Comparison of ENCODE assay signal across 8 mouse cellular contexts in the genomic region with DNA sequence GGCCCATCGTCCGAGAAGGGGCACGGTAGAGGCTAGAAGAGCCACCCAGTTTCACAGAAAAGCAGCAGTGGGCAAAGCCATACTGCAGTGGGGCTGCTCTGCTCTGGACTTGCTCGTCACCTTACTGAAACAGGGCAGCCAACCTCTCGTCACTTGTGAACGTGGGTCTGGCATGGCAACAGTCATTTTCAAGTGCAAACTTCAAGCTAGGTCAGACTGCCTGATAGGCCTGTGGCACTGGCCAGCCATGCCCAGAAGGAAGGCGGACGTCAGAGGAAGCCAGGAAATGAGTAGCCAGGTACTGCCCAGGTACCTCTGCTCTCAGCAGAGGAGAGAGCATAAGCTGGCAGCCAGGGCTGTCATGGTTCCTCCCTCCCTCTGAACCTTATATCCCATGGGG. TPM values are rescaled to one million over a fixed set of nuclear protein-coding genes. Genes with fewer than 3 reads are reported as not detected.
DNase-seq lines count a peak whose midpoint lies in the region; ATAC-seq and TF ChIP-seq lines count a peak whose summit lies in the region.
"Had no signal": no experiment of that assay in that cellular context is flagged by ENCODE, and none has a peak within 500 bp of the region (broad histone marks: within the 10 kb centered on the region; RNA-seq: fewer than 3 reads in every experiment).

No protein-coding gene starts in this region.

- no peak for DNase-seq in lung, embryonic 14.5 days
- no peak for DNase-seq in lung, postnatal 25 days (ENCODE audit: low spot score)
- peak; percentile 63 to 68 for DNase-seq in heart, postnatal 10 days
- DNase-seq in kidney, postnatal 14 days = peak; percentile 41
- no peak for DNase-seq in gastrocnemius, postnatal 36 days
- DNase-seq in layer of hippocampus, adult 18-20 months (ENCODE audit: low spot score in 2 of 2) = no peak
- DNase-seq: thymus, postnatal 25 days had no signal

- H3K4me3 ChIP-seq in lung, embryonic 14.5 days (ENCODE audit: low read depth, low read length) = no peak overlapping the region
- no peak overlapping the region for H3K4me3 ChIP-seq in stomach, embryonic 15.5 days (replicated peaks)

- H3K4me1 ChIP-seq in lung, embryonic 14.5 days (ENCODE audit: insufficient read depth) = peaks cover 49% of the 10 kb centered on the region
- peaks cover 73% of the 10 kb centered on the region for H3K4me1 ChIP-seq in stomach, embryonic 15.5 days

- H3K36me3 ChIP-seq in lung, embryonic 14.5 days (ENCODE audit: insufficient read depth) = 0 out of 2 replicates have a peak, but pooled peaks cover 3% of the 10 kb centered on the region
- no peaks in the 10 kb centered on the region for H3K36me3 ChIP-seq in stomach, embryonic 15.5 days

- no peaks in the 10 kb centered on the region for H3K27me3 ChIP-seq in lung, embryonic 14.5 days (ENCODE audit: insufficient read depth, low read length)
- no peaks in the 10 kb centered on the region for H3K27me3 ChIP-seq in stomach, embryonic 15.5 days (replicated peaks)

- H3K9me3 ChIP-seq in lung, embryonic 14.5 days (ENCODE audit: low read depth, low read length) = no peaks in the 10 kb centered on the region
- H3K9me3 ChIP-seq in stomach, embryonic 15.5 days = no peaks in the 10 kb centered on the region

- no peak overlapping the region for H3K9ac ChIP-seq in lung, embryonic 14.5 days
- no peak overlapping the region for H3K9ac ChIP-seq in stomach, embryonic 15.5 days

- H3K27ac ChIP-seq in lung, embryonic 14.5 days (ENCODE audit: low read depth) = no peak overlapping the region
- no peak overlapping the region for H3K27ac ChIP-seq in stomach, embryonic 15.5 days

- WGBS in lung, embryonic 14.5 days = 75% methylated on average over 8 of the region's 8 CpGs
- 70% methylated on average over 8 of the region's 8 CpGs for WGBS in stomach, embryonic 15.5 days

- intact Hi-C loops in heart, postnatal 10 days (cut with DNase I) = no loop called here
- intact Hi-C loops in gastrocnemius, postnatal 36 days (cut with DNase I) = no loop called here

- no peak for TF ChIP-seq CTCF in lung, embryonic 14.5 days (IDR thresholded peaks at IDR 0.05; ENCODE audit: low read depth)

- H3K4me2 ChIP-seq in lung, embryonic 14.5 days = peak overlapping the region; percentile 73; the same call in 1 of the 2 replicates
- H3K4me2 ChIP-seq in stomach, embryonic 15.5 days = peak overlapping the region; percentile 66; the same call in 1 of the 2 replicates

- no peak for ATAC-seq in lung, embryonic 14.5 days (ENCODE audit: insufficient read depth)
- ATAC-seq in stomach, embryonic 15.5 days (ENCODE audit: insufficient read depth, low FRiP score, low read depth) = no peak

RNA-seq across cellular contexts. Expression of gene Bcar1, which starts 2.6 kb away (rescaled TPM):
- polyA plus RNA-seq in lung, embryonic 14.5 days (2014; fragmentation: Nextera tagmentation; extraction: Ambion mirVana) = 54.5 and 56.3 TPM in 2 replicates
- total RNA-seq in heart, postnatal 10 days (2021) = 10 to 100 TPM; 48.0 to 54.2 TPM
- 38.7 and 39.7 TPM in 2 replicates for polyA plus RNA-seq in stomach, embryonic 15.5 days (2015; fragmentation: Nextera tagmentation; extraction: Ambion mirVana)
- 10 to 100 TPM in 1 of 2 experiments, 1 to 10 TPM in 1; 9.4 to 10.5 TPM for total RNA-seq in gastrocnemius, postnatal 36 days (2021)
- total RNA-seq in layer of hippocampus, adult 18-20 months (2021) = 10 to 100 TPM; 61.4 to 63.7 TPM

RNA-seq across cellular contexts. Expression of gene Ctrb1, which starts 50.2 kb away (rescaled TPM):
- polyA plus RNA-seq in lung, embryonic 14.5 days (2014; fragmentation: Nextera tagmentation; extraction: Ambion mirVana) = not detected in 2 replicates
- total RNA-seq in heart, postnatal 10 days (2021) = under 1 TPM in 1 of 2 experiments, not detected in 1; 0.40 TPM
- 3,283 and 4,119 TPM in 2 replicates for polyA plus RNA-seq in stomach, embryonic 15.5 days (2015; fragmentation: Nextera tagmentation; extraction: Ambion mirVana)
- total RNA-seq in gastrocnemius, postnatal 36 days (2021) = not detected
- not detected for total RNA-seq in layer of hippocampus, adult 18-20 months (2021)

Comparison
In these comparisons a context has a peak if more than half of its experiments do, and no peak if none do; other contexts are left out.
1. DNase-seq: peak in heart, postnatal 10 days (2 of 2) and kidney, postnatal 14 days (single experiment); none in lung, embryonic 14.5 days (single experiment), lung, postnatal 25 days (single experiment), gastrocnemius, postnatal 36 days (0 of 2) and layer of hippocampus, adult 18-20 months (0 of 2).
2. RNA of gene Bcar1, which starts 2.6 kb away (total RNA-seq): 61.4 to 63.7 TPM in layer of hippocampus, adult 18-20 months and 48.0 to 54.2 TPM in heart, postnatal 10 days; 9.4 to 10.5 TPM in gastrocnemius, postnatal 36 days; every median in the first group is over 4 times any median in the second.